Mouse (Mus musculus) MEL (cell line): Measurements from ENCODE around the gene Lefty1.

Experiments
- CHD2 ChIP-seq: IDR thresholded peaks from 2 replicates; pipeline ENCODE4 v1.6.1; 2011; ENCODE audit warnings: low read length, improper control_type of control experiment
- CTCF ChIP-seq, 3 experiments: IDR thresholded peaks in 2 of 3; conservative IDR thresholded peaks in 1 of 3; 2 replicates each; pipeline ENCODE4 v1.5.1; 2011 to 2012; ENCODE audit warnings: low read length in 3 of 3, low read depth in 2 of 3, mild to moderate bottlenecking in 2 of 3, improper control_type of control experiment in 1 of 3, inconsistent platforms in 1 of 3, mixed read lengths in 1 of 3, moderate library complexity in 1 of 3; ENCODE audit not compliant: control insufficient read depth in 1 of 3, insufficient read depth in 1 of 3, poor library complexity in 1 of 3, severe bottlenecking in 1 of 3
- EP300 ChIP-seq, 2 experiments: IDR thresholded peaks; 2 replicates each; pipeline ENCODE4 v1.6.1; 2011; ENCODE audit warnings: improper control_type of control experiment in 2 of 2, low read length in 2 of 2, low read depth in 1 of 2, mild to moderate bottlenecking in 1 of 2
- MAX ChIP-seq: IDR thresholded peaks from 2 replicates; pipeline ENCODE4 v1.6.1; 2011; ENCODE audit warnings: low read length, improper control_type of control experiment
- MYB ChIP-seq: IDR thresholded peaks from 2 replicates; pipeline ENCODE4 v1.6.1; 2011; ENCODE audit warnings: mild to moderate bottlenecking, low read depth, low read length, improper control_type of control experiment
- POLR2A ChIP-seq, 2 experiments: IDR thresholded peaks; 2 replicates each; pipeline ENCODE4 v1.6.1; 2011 to 2012; ENCODE audit warnings: low read length in 2 of 2, mild to moderate bottlenecking in 2 of 2, control low read depth in 1 of 2, improper control_type of control experiment in 1 of 2, low read depth in 1 of 2, moderate library complexity in 1 of 2; ENCODE audit not compliant: control insufficient read depth in 1 of 2, insufficient read depth in 1 of 2, poor library complexity in 1 of 2
- TCF12 ChIP-seq: IDR thresholded peaks from 2 replicates; pipeline ENCODE4 v1.6.1; 2014; ENCODE audit warnings: low read depth, mild to moderate bottlenecking, inconsistent platforms, low read length, improper control_type of control experiment, moderate library complexity

DNA sequence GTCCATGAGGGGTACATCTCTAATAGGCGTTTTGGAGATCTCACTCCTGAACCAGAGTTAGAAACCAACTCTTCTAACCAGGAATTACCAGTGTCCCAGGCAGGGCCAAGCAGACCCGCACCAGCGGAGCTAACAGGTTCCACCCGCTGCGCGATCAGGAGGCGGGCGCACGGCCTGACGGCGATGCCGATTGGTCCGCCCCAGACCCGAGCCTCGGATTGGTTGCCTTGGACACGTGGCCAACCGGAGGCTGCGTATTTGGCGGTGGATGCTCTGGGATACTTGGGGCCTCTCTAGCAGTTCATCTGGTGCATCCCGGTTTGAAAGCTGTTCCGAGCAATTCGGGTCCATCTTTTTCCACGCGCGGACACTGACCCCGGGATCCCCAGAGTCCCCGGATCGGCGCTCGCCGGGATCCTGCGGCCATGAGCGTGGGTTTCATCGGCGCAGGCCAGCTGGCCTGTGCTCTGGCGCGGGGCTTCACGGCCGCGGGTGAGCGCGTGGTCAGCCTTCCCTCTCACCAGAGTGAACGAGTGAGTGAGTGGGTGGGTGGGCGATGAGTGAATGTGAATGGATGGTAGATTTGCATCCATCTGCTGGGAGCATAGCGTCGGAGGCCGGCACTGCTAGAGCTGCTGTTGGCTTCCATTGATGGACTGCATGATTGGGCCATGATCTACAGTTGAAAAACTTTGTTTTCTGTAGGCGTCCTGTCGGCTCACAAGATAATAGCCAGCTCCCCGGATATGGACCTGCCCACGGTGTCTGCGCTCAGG is 30.6 kb upstream of the Lefty1 start, which contains the start of gene Pycr2:
- 0 out of 4 replicates have a peak, but pooled peaks of 1 of the 2 experiments have one; percentile 44 for TF ChIP-seq EP300 (IDR thresholded peaks at IDR 0.05; ENCODE audit: low read depth in 1 of 2, low read length in 2 of 2)
- TF ChIP-seq CHD2, result no peak
- TF ChIP-seq POLR2A (IDR thresholded peaks at IDR 0.05; ENCODE audit: control insufficient read depth in 1 of 2, insufficient read depth in 1 of 2, low read depth in 1 of 2, low read length in 2 of 2, poor library complexity in 1 of 2), result peak; percentile 71 to 84
- TF ChIP-seq TCF12, result no peak
- no peak for TF ChIP-seq MYB
- peak; percentile 94 for TF ChIP-seq MAX
- no peak for TF ChIP-seq CTCF (IDR thresholded peaks at IDR 0.05 in 2 of 3, conservative IDR thresholded peaks at IDR 0.05 in 1 of 3; ENCODE audit: control insufficient read depth in 1 of 3, insufficient read depth in 1 of 3, low read depth in 2 of 3, low read length in 3 of 3, poor library complexity in 1 of 3, severe bottlenecking in 1 of 3)
